Mouse (Mus musculus) spleen, postnatal 36 days (tissue): ENCODE results near the gene Pank1.

ENCODE experiments used
- DNase-seq, 2 experiments: peaks; one replicate each; pipeline ENCODE4 v3.0.0; 2022; ENCODE audit warnings: low spot score in 2 of 2, mixed read lengths in 1 of 2

The Pank1 gene

GRCm38 (mm10) chr19:34879624-34880023 is 369 bp upstream of the Pank1 start:
- DNase-seq = no peak

GRCm38 (mm10) chr19:34877898-34878602 is 1.2 kb downstream of the Pank1 start:
- peak; percentile 81 to 85 for DNase-seq

DNA sequence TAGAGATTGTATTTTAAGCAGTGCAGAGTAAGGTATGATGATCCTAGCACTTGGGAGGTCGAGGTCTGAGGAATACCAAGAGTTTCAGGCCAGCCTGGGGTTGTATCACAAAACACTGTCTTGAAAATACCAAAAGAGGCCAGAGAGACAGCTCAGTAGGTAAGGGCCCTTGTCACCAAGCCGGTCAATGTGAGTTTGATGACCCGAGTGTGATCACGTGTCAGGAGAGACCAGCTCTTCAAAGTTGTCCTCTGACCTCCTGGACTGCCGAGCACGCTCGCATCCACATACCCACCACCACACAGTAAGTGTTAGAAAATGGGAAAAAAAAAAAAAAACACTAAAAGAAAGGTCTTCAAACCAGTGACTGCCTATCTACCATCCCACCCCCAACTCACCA is 2.6 kb downstream of the Pank1 start:
- DNase-seq = no peak

DNA sequence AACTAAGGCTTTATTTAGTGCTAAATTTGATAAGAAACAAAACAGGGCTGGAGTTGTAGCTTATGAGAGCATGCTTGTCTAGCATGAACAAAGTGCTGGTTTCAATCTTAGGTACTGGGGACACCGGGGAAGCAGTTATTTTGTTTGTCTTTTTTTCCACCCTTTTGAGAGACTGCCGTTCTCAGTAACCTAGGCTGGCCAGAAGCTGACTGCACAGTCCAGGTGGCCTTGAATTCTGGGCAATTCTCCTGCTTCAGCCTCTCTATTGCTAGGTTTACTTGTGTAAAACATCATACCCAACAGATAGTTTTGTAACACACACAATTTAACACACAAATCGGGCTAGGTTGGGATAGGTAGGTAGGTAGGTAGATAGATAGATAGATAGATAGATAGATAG is 9.9 kb downstream of the Pank1 start:
- no peak for DNase-seq

GRCm38 (mm10) chr19:34868093-34868741 is 11.0 kb downstream of the Pank1 start:
- no peak for DNase-seq

GRCm38 (mm10) chr19:34863737-34864136 is 15.5 kb downstream of the Pank1 start:
- DNase-seq = no peak

DNA sequence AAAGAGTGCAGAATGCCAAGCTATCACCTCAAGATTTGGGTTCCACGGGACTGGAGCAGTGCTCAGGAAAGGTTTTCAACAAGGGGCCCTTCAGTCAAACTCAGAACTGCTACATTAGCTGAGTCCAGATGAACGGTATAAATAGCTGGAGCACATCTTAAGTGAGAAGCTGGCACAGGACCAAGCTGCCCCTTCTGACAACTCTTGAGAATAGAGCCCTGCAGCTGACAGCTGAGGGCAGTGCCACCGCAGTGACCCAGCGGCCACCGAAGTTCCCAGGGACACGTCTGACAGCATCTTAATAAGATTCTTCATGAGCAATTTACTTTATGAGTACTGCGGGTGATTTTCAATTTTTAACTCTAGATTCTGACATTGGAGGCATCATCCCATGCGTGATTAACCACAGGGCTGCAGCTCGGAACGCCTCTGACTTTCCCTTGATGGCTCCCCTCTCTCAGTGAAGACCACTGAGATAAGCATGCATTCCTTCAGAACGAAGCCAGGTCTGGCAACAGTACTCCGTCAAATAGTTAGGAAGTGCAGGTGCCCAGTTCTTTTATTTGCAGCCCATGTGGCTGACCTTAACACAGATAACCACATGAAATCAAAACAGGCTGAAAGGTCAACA is 23.1 kb downstream of the Pank1 start:
- no peak for DNase-seq

GRCm38 (mm10) chr19:34851161-34851560 is 28.1 kb downstream of the Pank1 start:
- DNase-seq = no peak

DNA sequence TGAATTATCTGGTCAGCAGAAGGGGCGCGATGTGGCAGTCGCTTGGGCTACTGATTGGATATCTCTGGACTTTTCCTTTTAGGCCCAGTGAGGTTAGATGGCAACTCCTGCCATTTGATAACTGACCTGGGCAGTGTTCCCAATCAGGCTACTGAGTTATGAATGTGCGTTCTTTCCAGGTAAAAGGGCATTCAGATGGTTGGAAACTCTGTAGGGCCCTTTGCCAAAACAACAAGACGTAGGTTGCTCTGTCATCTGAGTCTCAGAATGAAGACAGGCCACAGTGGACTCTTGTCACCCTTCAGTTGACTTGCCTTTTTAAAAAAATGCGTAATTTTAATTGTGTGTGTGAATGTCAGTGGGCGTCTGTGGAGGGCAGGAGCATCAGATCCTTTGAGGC is 29.8 kb downstream of the Pank1 start:
- no peak for DNase-seq

- DNase-seq = no peak
Measured at GRCm38 (mm10) chr19:34848164-34848563, 31.1 kb downstream of the Pank1 start.

- no peak for DNase-seq
Measured at GRCm38 (mm10) chr19:34847103-34847502, 32.2 kb downstream of the Pank1 start.

DNA sequence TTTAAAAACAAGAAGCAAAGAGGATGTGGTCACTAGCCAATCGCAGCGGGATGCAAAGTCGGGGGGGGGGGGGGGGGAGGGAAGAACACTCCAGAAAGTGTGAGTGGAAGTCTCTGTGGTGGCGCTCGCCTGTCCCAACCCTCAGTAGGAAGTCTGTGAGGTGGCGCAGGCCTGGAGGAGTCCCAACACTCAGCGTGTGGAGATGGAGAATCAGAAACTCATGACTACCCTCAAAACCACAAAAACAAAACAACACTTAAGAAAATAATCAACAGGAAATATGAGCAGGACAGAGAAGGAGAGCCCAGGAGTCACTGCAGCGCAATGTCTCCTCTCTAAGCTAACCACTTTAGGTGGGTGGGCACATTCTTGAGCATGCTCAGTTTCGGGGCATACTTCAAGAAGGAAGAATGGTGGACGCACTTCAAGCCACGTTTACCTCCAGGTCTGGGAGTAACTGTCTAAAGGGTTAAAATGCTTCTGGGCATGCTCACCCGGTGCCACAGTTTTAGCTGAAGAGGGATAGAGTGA is 32.7 kb downstream of the Pank1 start:
- peak in 1 of 2 experiments; percentile 12 for DNase-seq

GRCm38 (mm10) chr19:34846005-34846404 is 33.2 kb downstream of the Pank1 start:
- no peak for DNase-seq

DNA sequence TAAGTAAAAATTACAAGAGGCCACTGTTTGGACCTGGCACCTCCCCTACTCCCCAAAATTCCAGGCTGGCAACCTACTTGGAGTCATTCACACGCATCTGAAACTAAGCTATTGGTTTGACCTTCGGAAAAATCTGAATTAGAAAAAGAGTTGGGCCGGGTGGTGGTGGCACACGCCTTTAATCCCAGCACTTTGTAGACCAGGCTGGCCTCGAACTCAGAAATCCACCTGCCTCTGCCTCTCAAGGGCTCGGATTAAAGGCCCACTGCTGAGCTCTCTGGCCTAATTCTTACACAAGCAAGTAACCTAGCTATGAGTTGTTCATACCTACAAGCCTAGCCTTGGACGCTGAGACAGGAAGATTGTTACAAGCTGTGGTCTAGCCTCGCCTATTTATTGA is 33.9 kb downstream of the Pank1 start:
- no peak for DNase-seq

DNA sequence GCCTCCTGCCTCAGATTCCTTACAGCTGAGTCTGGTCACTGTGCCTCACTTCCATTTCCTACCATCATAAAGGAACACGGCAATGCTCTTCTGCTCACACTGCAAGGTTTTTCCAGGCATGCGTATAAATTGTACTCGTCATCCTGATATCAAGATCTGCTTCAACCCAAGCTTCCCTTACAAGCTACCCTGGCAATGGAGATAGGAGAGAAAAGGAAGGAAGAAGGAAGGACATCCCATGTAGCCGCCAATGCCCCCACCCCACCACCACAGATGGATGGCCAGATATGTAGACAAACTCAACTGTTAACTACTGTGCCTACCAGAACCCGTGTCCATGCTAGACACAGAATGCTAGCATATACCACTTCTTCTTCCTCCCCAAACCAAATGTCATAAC is 34.5 kb downstream of the Pank1 start:
- DNase-seq = no peak

GRCm38 (mm10) chr19:34844047-34844446 is 35.2 kb downstream of the Pank1 start:
- no peak for DNase-seq

GRCm38 (mm10) chr19:34841719-34842506 is 37.3 kb downstream of the Pank1 start:
- DNase-seq = no peak

DNA sequence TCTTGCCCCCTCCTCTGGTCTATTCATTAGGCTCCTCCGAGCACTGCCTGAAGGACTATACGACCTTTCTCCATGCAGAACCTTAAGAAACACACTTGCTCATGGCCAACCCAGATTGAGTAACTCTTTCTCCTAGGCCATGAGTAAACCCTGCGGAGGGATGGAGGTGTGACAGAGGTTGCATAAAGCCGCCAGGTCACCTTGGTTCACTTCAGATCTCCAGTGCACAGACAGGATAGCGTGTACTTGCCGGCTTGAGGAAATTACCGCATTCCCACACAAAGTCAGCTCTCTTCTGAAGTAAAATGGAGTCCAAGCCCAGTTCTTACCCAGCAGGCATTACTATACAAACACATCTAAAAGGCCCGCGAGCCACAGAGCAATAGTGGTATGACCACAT is 40.6 kb downstream of the Pank1 start:
- DNase-seq = no peak

DNA sequence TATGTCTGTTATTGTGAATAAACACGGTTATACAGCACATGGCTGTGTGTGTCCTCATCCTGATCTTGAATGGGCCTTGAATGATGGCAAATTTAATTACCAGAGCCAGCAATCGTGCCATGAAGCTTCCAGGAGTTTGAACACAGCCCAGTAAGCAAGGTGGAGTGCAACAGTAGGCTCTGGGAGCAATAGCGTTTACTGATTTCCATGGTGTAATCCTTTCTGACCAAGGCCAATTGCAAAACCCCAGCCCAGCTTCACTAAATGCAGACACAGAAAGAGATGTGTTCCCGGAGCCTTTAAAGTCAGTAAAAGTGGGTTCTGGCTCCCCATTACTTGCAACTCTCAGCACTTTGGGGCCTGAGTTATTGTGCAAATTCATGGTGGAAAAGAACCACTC is 47.6 kb downstream of the Pank1 start:
- no peak for DNase-seq

- DNase-seq = no peak
Measured at GRCm38 (mm10) chr19:34827916-34828635, 51.2 kb downstream of the Pank1 start.

DNA sequence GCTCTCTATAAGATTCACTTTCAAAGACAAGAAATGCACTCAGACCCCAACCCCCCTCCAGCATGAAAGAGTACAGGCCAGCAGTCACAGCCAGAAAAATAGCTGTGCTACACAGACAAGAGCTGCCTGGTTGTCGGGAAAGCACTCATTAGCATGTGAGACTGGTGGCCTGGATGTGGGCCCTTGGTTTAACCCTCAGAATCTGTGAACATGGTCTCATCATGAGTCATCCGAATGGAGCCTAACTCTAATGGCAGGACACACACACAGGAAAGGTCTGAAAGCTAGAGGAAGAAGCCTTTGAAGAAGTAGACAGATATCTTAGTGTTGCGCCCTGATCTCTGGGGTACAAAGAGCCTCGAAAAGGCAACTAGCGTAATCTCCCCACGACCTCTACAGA is 51.8 kb downstream of the Pank1 start:
- no peak for DNase-seq
